Comparison of ENCODE assay signal across 8 mouse cellular contexts in genomic region chr6:48645660-48646308, GRCm38 (mm10). TPM values are rescaled to one million over a fixed set of nuclear protein-coding genes. Genes with fewer than 3 reads are reported as not detected.
DNase-seq lines count a peak whose midpoint lies in the region; ATAC-seq and TF ChIP-seq lines count a peak whose summit lies in the region.

No protein-coding gene starts in this region.

- no peak for TF ChIP-seq EP300 in heart, postnatal 0 days (IDR thresholded peaks at IDR 0.05; ENCODE audit: low read depth)

- ATAC-seq in heart, postnatal 0 days (ENCODE audit: insufficient read depth, low read depth), result no peak

- 0 out of 2 replicates have a peak, but pooled peaks cover 5% of the 10 kb centered on the region for H3K36me3 ChIP-seq in heart, postnatal 0 days (replicated peaks; ENCODE audit: control insufficient read depth, insufficient read depth, low read length)

- 10% methylated on average over 12 of the region's 12 CpGs for WGBS in heart, postnatal 0 days

- H3K27me3 ChIP-seq in heart, postnatal 0 days (ENCODE audit: control insufficient read depth, insufficient read depth, low read length), result no peaks in the 10 kb centered on the region

- no peak overlapping the region for H3K27ac ChIP-seq in heart, postnatal 0 days (ENCODE audit: low read depth)

- no peaks in the 10 kb centered on the region; the same call in 1 of the 2 replicates for H3K4me1 ChIP-seq in heart, postnatal 0 days (ENCODE audit: control insufficient read depth, insufficient read depth)

- DNase-seq in CD4-positive helper T cell, adult 2 months (ENCODE audit: low read depth, low spot score), result peak; percentile 85
- peak; percentile 77 for DNase-seq in ZHBTc4 (ENCODE audit: low read depth, low spot score)
- peak; percentile 64 for DNase-seq in embryo, embryonic 11.5 days (ENCODE audit: low read depth, low spot score)
- DNase-seq in heart, postnatal 0 days (ENCODE audit: low spot score), result peak; percentile 82
- DNase-seq in kidney, postnatal 25 days, result peak; percentile 85 to 90
- peak; percentile 84 for DNase-seq in lung, postnatal 10 days
- peak; percentile 51 for DNase-seq in retina, postnatal 7 days (ENCODE audit: low read depth, low spot score)
- DNase-seq in urinary bladder, postnatal 36 days (ENCODE audit: low spot score in 2 of 2), result peak; percentile 47 to 68

- no peak overlapping the region for H3K9ac ChIP-seq in heart, postnatal 0 days (replicated peaks; ENCODE audit: low read depth, low read length)

- TF ChIP-seq CTCF in heart, postnatal 0 days (IDR thresholded peaks at IDR 0.05; ENCODE audit: low read depth), result peak; percentile 89

- no peak overlapping the region for H3K4me3 ChIP-seq in heart, postnatal 0 days (ENCODE audit: low read depth, low read length)

- no peak overlapping the region for H3K4me2 ChIP-seq in heart, postnatal 0 days (ENCODE audit: low read depth, low read length)

- H3K9me3 ChIP-seq in heart, postnatal 0 days (replicated peaks; ENCODE audit: control insufficient read depth, low read length), result no peaks in the 10 kb centered on the region

RNA-seq across cellular contexts. Expression of gene Gimap8, which starts 1.2 kb away (rescaled TPM):
- 0.15 and 3.2 TPM in 2 replicates for total RNA-seq in heart, postnatal 0 days (2014; rRNA removed; ENCODE audit: low replicate concordance)
- 2.6 and 2.7 TPM in 2 replicates for polyA plus RNA-seq in heart, postnatal 0 days (2015; fragmentation: Nextera tagmentation; extraction: Ambion mirVana)

RNA-seq across cellular contexts. Expression of gene AI854703, which starts 19.2 kb away (rescaled TPM):
- 0.38 TPM in 1 of 2 replicates, not detected in the other for total RNA-seq in heart, postnatal 0 days (2014; rRNA removed; ENCODE audit: low replicate concordance)
- polyA plus RNA-seq in heart, postnatal 0 days (2015; fragmentation: Nextera tagmentation; extraction: Ambion mirVana), result 0.73 and 0.87 TPM in 2 replicates

RNA-seq across cellular contexts. Expression of gene Gimap9, which starts 30.1 kb away (rescaled TPM):
- total RNA-seq in heart, postnatal 0 days (2014; rRNA removed; ENCODE audit: low replicate concordance), result 1.8 and 4.6 TPM in 2 replicates
- 4.7 and 5.7 TPM in 2 replicates for polyA plus RNA-seq in heart, postnatal 0 days (2015; fragmentation: Nextera tagmentation; extraction: Ambion mirVana)

RNA-seq across cellular contexts. Expression of gene Gimap4, which starts 38.6 kb away (rescaled TPM):
- total RNA-seq in heart, postnatal 0 days (2014; rRNA removed; ENCODE audit: low replicate concordance), result 23.0 and 27.1 TPM in 2 replicates
- 37.4 and 43.8 TPM in 2 replicates for polyA plus RNA-seq in heart, postnatal 0 days (2015; fragmentation: Nextera tagmentation; extraction: Ambion mirVana)

RNA-seq across cellular contexts. Expression of gene Zfp775, which starts 43.9 kb away (rescaled TPM):
- total RNA-seq in heart, postnatal 0 days (2014; rRNA removed; ENCODE audit: low replicate concordance), result 4.0 and 5.1 TPM in 2 replicates
- 5.7 and 7.6 TPM in 2 replicates for polyA plus RNA-seq in heart, postnatal 0 days (2015; fragmentation: Nextera tagmentation; extraction: Ambion mirVana)
